Mouse (Mus musculus) midbrain, embryonic 10.5 days (tissue): ENCODE data around the gene Pkd1l1. TPM values are rescaled to one million over a fixed set of nuclear protein-coding genes. Genes with fewer than 3 reads are reported as not detected.

Source experiments
- DNase-seq: peaks from one replicate; pipeline ENCODE4 v3.0.0-alpha.2; 2017; ENCODE audit warnings: low spot score
- H3K27ac ChIP-seq: fragments of 300-500 bp; sonication (generic); replicated peaks from 2 replicates; pipeline ENCODE4 v1.5.1; 2016; ENCODE audit warnings: mild to moderate bottlenecking
- H3K27me3 ChIP-seq: fragments of 300-500 bp; sonication (generic); 2 replicates; pipeline ENCODE4 v1.6.1; 2016; ENCODE audit warnings: low read depth, mild to moderate bottlenecking; ENCODE audit not compliant: poor library complexity, severe bottlenecking
- H3K36me3 ChIP-seq: fragments of 300-500 bp; sonication (generic); 2 replicates; pipeline ENCODE4 v1.6.1; 2016; ENCODE audit warnings: mild to moderate bottlenecking, moderate library complexity
- H3K4me1 ChIP-seq: fragments of 300-500 bp; sonication (generic); 2 replicates; pipeline ENCODE4 v1.6.1; 2016
- H3K4me3 ChIP-seq: fragments of 300-500 bp; sonication (generic); 2 replicates; pipeline ENCODE4 v1.5.1; 2016; ENCODE audit warnings: mild to moderate bottlenecking, moderate library complexity
- H3K9me3 ChIP-seq: fragments of 300-500 bp; sonication (generic); replicated peaks from 2 replicates; pipeline ENCODE4 v1.6.1; 2016; ENCODE audit warnings: mild to moderate bottlenecking
- WGBS: fragments of 180-500 bp; shearing (Covaris S2); methylation state at CpG from one replicate; pipeline ENCODE4 v1.1.7; 2016; 5-methylcytosine and 5-hydroxymethylcytosine counted together
- polyA plus RNA-seq: library from polyadenylated mRNA; unstranded; fragments of >200 nt; fragmentation: Nextera tagmentation; extraction: Ambion mirVana; gene quantifications from 2 replicates; pipeline ENCODE4 v1.2.1, GENCODE M21; 2016

Gene Pkd1l1
- 0.05 and 0.07 TPM in 2 replicates for polyA plus RNA-seq

- no peak within 1 kb of the TSS for H3K4me3 ChIP-seq
- no peaks in the 10 kb centered on the region for H3K9me3 ChIP-seq
- DNase-seq = no peak
- H3K27me3 ChIP-seq = no peaks in the 10 kb centered on the region
- no peaks in the 10 kb centered on the region for H3K36me3 ChIP-seq
- no peak within 1 kb of the TSS; the same call in 1 of the 2 replicates for H3K27ac ChIP-seq
- H3K4me1 ChIP-seq = peaks cover 15% of the 10 kb centered on the region
- WGBS = 70% methylated on average over 3 of the region's 3 CpGs
These were observed at the start of gene Pkd1l1 for GRCm38 (mm10) chr11:8973166-8973565. Gene Pkd1l1, minus strand, starts transcription at chr11:8973266.

GRCm38 (mm10) chr11:9020207-9020606, 47.1 kb upstream of the Pkd1l1 start:
- 95% methylated on average over 5 of the region's 5 CpGs for WGBS

GRCm38 (mm10) chr11:9018491-9019267, 45.6 kb upstream of the Pkd1l1 start:
- Histone ChIP-seq H3K27ac (no peak overlapping the region), H3K27me3 (no peaks in the 10 kb centered on the region), H3K4me3 (no peak overlapping the region), H3K36me3 (no peaks in the 10 kb centered on the region), H3K9me3 (no peaks in the 10 kb centered on the region), H3K4me1 (no peaks in the 10 kb centered on the region)
- WGBS = 75% methylated on average over 6 of the region's 6 CpGs
- no peak for DNase-seq

More at GRCm38 (mm10) chr11:9020207-9020606, 47.1 kb upstream of the Pkd1l1 start:
- Histone ChIP-seq H3K9me3 (no peaks in the 10 kb centered on the region), H3K4me3 (no peak overlapping the region), H3K27ac (no peak overlapping the region), H3K4me1 (no peaks in the 10 kb centered on the region), H3K36me3 (no peaks in the 10 kb centered on the region), H3K27me3 (no peaks in the 10 kb centered on the region)
- DNase-seq = no peak

GRCm38 (mm10) chr11:9014740-9015139, 41.7 kb upstream of the Pkd1l1 start:
- Histone ChIP-seq H3K4me1 (peaks cover 10% of the 10 kb centered on the region), H3K27me3 (no peaks in the 10 kb centered on the region), H3K27ac (no peak overlapping the region), H3K36me3 (no peaks in the 10 kb centered on the region), H3K4me3 (no peak overlapping the region), H3K9me3 (no peaks in the 10 kb centered on the region)
- DNase-seq = no peak
- 89% methylated on average over 3 of the region's 3 CpGs for WGBS

- peak; percentile 30 for DNase-seq
- WGBS = under 1% methylated on average over 3 of the region's 3 CpGs
- peak overlapping the region; percentile 97 for H3K27ac ChIP-seq
These were observed 38.3 kb upstream of the Pkd1l1 start for GRCm38 (mm10) chr11:9011348-9011747.

GRCm38 (mm10) chr11:9010853-9011339, 37.8 kb upstream of the Pkd1l1 start, which contains the start of gene Hus1:
Gene Hus1, minus strand, starts transcription at chr11:9011191.
- peak within 1 kb of the TSS; percentile 97 for H3K27ac ChIP-seq
- no peaks in the 10 kb centered on the region for H3K9me3 ChIP-seq
- peak within 1 kb of the TSS; percentile 77 for H3K4me3 ChIP-seq
- under 1% methylated on average over 43 of the region's 43 CpGs for WGBS
- H3K36me3 ChIP-seq = peaks cover 29% of the 10 kb centered on the region
- H3K4me1 ChIP-seq = peaks cover 26% of the 10 kb centered on the region
- peak; percentile 88 for DNase-seq
- H3K27me3 ChIP-seq = no peaks in the 10 kb centered on the region

More at GRCm38 (mm10) chr11:9011348-9011747, 38.3 kb upstream of the Pkd1l1 start:
- H3K27me3 ChIP-seq = no peaks in the 10 kb centered on the region
- peak overlapping the region; percentile 77 for H3K4me3 ChIP-seq
- no peaks in the 10 kb centered on the region for H3K9me3 ChIP-seq
- peaks cover 26% of the 10 kb centered on the region for H3K4me1 ChIP-seq
- H3K36me3 ChIP-seq = peaks cover 24% of the 10 kb centered on the region

GRCm38 (mm10) chr11:9010416-9010815, 37.4 kb upstream of the Pkd1l1 start:
- Histone ChIP-seq H3K9me3 (no peaks in the 10 kb centered on the region), H3K27ac (peak overlapping the region; percentile 97), H3K4me3 (peak overlapping the region; percentile 77), H3K4me1 (peaks cover 26% of the 10 kb centered on the region), H3K27me3 (no peaks in the 10 kb centered on the region), H3K36me3 (peaks cover 34% of the 10 kb centered on the region)
- DNase-seq = no peak
- 0% methylated on average over 7 of the region's 7 CpGs for WGBS

- H3K27me3 ChIP-seq = no peaks in the 10 kb centered on the region
- no peak overlapping the region for H3K4me3 ChIP-seq
- peaks cover 26% of the 10 kb centered on the region for H3K4me1 ChIP-seq
- H3K36me3 ChIP-seq = peaks cover 50% of the 10 kb centered on the region
- DNase-seq = no peak
- H3K9me3 ChIP-seq = no peaks in the 10 kb centered on the region
- no peak overlapping the region for H3K27ac ChIP-seq
- 96% methylated on average over 5 of the region's 5 CpGs for WGBS
These were observed 35.7 kb upstream of the Pkd1l1 start for GRCm38 (mm10) chr11:9008761-9009160.

GRCm38 (mm10) chr11:8988084-8988483, 15.0 kb upstream of the Pkd1l1 start:
- DNase-seq = no peak
- Histone ChIP-seq H3K9me3 (no peaks in the 10 kb centered on the region), H3K36me3 (peaks cover 27% of the 10 kb centered on the region), H3K27ac (no peak overlapping the region), H3K4me1 (peaks cover 26% of the 10 kb centered on the region), H3K27me3 (0 out of 2 replicates have a peak, but pooled peaks cover 9% of the 10 kb centered on the region), H3K4me3 (no peak overlapping the region)
- WGBS = 70% methylated on average over 4 of the region's 4 CpGs

- Histone ChIP-seq H3K4me3 (no peak overlapping the region), H3K27ac (no peak overlapping the region), H3K36me3 (peaks cover 7% of the 10 kb centered on the region), H3K4me1 (peaks cover 26% of the 10 kb centered on the region), H3K27me3 (0 out of 2 replicates have a peak, but pooled peaks cover 9% of the 10 kb centered on the region), H3K9me3 (no peaks in the 10 kb centered on the region)
- DNase-seq = no peak
These were observed 13.0 kb upstream of the Pkd1l1 start for GRCm38 (mm10) chr11:8986058-8986457.

GRCm38 (mm10) chr11:8983237-8983861, 10.3 kb upstream of the Pkd1l1 start:
- Histone ChIP-seq H3K4me3 (no peak overlapping the region), H3K4me1 (peaks cover 24% of the 10 kb centered on the region), H3K27me3 (0 out of 2 replicates have a peak, but pooled peaks cover 9% of the 10 kb centered on the region), H3K36me3 (no peaks in the 10 kb centered on the region), H3K9me3 (no peaks in the 10 kb centered on the region), H3K27ac (no peak overlapping the region)
- DNase-seq = peak; percentile 70
- WGBS = 48% methylated on average over 6 of the region's 6 CpGs

GRCm38 (mm10) chr11:8978154-8978553, 5.1 kb upstream of the Pkd1l1 start:
- Histone ChIP-seq H3K4me3 (no peak overlapping the region), H3K27ac (no peak overlapping the region), H3K9me3 (no peaks in the 10 kb centered on the region), H3K4me1 (peaks cover 13% of the 10 kb centered on the region), H3K36me3 (no peaks in the 10 kb centered on the region), H3K27me3 (no peaks in the 10 kb centered on the region)
- 88% methylated on average over 4 of the region's 4 CpGs for WGBS
- no peak for DNase-seq

GRCm38 (mm10) chr11:8972093-8972492, 973 bp downstream of the Pkd1l1 start:
- peaks cover 15% of the 10 kb centered on the region for H3K4me1 ChIP-seq
- H3K9me3 ChIP-seq = no peaks in the 10 kb centered on the region
- no peak overlapping the region for H3K4me3 ChIP-seq
- WGBS = 92% methylated on average over 6 of the region's 6 CpGs
- no peak overlapping the region for H3K27ac ChIP-seq
- H3K27me3 ChIP-seq = no peaks in the 10 kb centered on the region
- H3K36me3 ChIP-seq = no peaks in the 10 kb centered on the region
- no peak for DNase-seq
